Mouse (Mus musculus): ENCODE data around the gene Cdk10.
"Not testable (repeated sequence)": the region's sequence is repeated elsewhere in the genome, so short reads cannot be mapped to it uniquely, and the experiment has no call there.

The Cdk10 gene

GRCm38 (mm10) chr8:123257114-123257513 is 32.5 kb downstream of the Cdk10 start:
- in situ Hi-C loops (cut with MboI; ENCODE audit: unreplicated experiment in 2 of 2): no loop called here

- in situ Hi-C loops (cut with MboI; ENCODE audit: unreplicated experiment in 2 of 2): not testable (repeated sequence)
Observed at GRCm38 (mm10) chr8:123257593-123257992, 33.0 kb downstream of the Cdk10 start.

- in situ Hi-C loops (cut with MboI; ENCODE audit: unreplicated experiment in 2 of 2): no loop called here
Observed at GRCm38 (mm10) chr8:123267926-123268656, 43.4 kb downstream of the Cdk10 start.

GRCm38 (mm10) chr8:123271147-123271546 is 46.5 kb downstream of the Cdk10 start:
- in situ Hi-C loops (cut with MboI; ENCODE audit: unreplicated experiment in 2 of 2): no loop called here

GRCm38 (mm10) chr8:123271901-123272300 is 47.3 kb downstream of the Cdk10 start:
- in situ Hi-C loops (cut with MboI; ENCODE audit: unreplicated experiment in 2 of 2): no loop called here

GRCm38 (mm10) chr8:123274447-123274846 is 49.8 kb downstream of the Cdk10 start:
- in situ Hi-C loops (cut with MboI; ENCODE audit: unreplicated experiment in 2 of 2): no loop called here

- in situ Hi-C loops (cut with MboI; ENCODE audit: unreplicated experiment in 2 of 2): no loop called here
Observed at GRCm38 (mm10) chr8:123275096-123275495, 50.5 kb downstream of the Cdk10 start.

GRCm38 (mm10) chr8:123278445-123278844 is 53.8 kb downstream of the Cdk10 start:
- in situ Hi-C loops (cut with MboI; ENCODE audit: unreplicated experiment in 2 of 2): no loop called here

- in situ Hi-C loops (cut with MboI; ENCODE audit: unreplicated experiment in 2 of 2): loop anchor here (10.0 kb wide), 3 partner anchors 65 to 445 kb away; partner anchors contain the start of genes Chmp1a (in 1 of the 2) and Spata33 (in 1 of the 2)
Observed at GRCm38 (mm10) chr8:123279828-123280227, 55.2 kb downstream of the Cdk10 start.

- in situ Hi-C loops (cut with MboI; ENCODE audit: unreplicated experiment in 2 of 2): loop anchor here (10.0 kb wide), 3 partner anchors 66 to 446 kb away; partner anchors contain the start of genes Chmp1a (in 1 of the 2) and Spata33 (in 1 of the 2)
Observed at GRCm38 (mm10) chr8:123280302-123281094, 55.9 kb downstream of the Cdk10 start.

Data from v-Abl transformed pro-B cells (cell line).